Mouse (Mus musculus) C2C12 (cell line): ENCODE results near the gene A830031A19Rik.

ENCODE experiments used
- CEBPB ChIP-seq: IDR thresholded peaks from one replicate; pipeline ENCODE4 v1.6.1; 2011; ENCODE audit warnings: low read depth, mild to moderate bottlenecking, control low read depth, moderate library complexity
- CTCF ChIP-seq: IDR thresholded peaks from one replicate; pipeline ENCODE4 v1.5.1; 2011; ENCODE audit not compliant: control insufficient read depth, insufficient read depth, insufficient read length
- FOSL1 ChIP-seq: IDR thresholded peaks from one replicate; pipeline ENCODE4 v1.8.0; 2011; ENCODE audit warnings: mild to moderate bottlenecking, low read length; ENCODE audit not compliant: poor library complexity, insufficient read depth, severe bottlenecking
- MAX ChIP-seq: IDR thresholded peaks from one replicate; pipeline ENCODE4 v1.6.1; 2011; ENCODE audit warnings: mild to moderate bottlenecking, control low read depth
- MYOD1 ChIP-seq: IDR thresholded peaks from one replicate; pipeline ENCODE4 v1.6.1; 2011; ENCODE audit warnings: low read depth; ENCODE audit not compliant: control insufficient read depth, insufficient read length
- MYOG ChIP-seq: IDR thresholded peaks from one replicate; pipeline ENCODE4 v1.6.1; 2011; ENCODE audit not compliant: control insufficient read depth, insufficient read length; ENCODE audit errors: extremely low read depth
- USF1 ChIP-seq: IDR thresholded peaks from one replicate; pipeline ENCODE4 v1.6.1; 2011; ENCODE audit warnings: low read depth, mild to moderate bottlenecking, control low read depth, moderate library complexity

DNA sequence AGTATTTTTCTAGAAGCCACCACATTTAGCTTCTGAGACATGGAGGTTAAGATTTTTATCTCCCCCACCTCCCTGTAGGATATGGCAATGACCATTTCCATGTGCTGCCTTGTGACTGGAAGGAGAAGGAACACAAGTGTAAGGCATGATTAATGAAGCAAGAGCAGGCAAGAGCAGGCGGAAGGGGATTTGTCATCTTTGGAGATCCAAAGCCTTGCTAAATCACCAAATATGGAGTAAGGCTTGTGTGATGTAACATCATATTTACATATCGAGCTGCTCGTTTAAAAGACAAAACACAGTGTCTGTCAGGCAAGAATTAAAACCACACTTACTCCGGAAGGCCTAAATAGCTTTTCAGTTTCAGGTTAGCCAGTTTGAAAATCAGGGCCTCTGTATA lies 12.2 kb upstream of the A830031A19Rik start:
- TF ChIP-seq CTCF, result no peak
- TF ChIP-seq CEBPB, result no peak
- TF ChIP-seq MAX, result no peak
- TF ChIP-seq USF1, result no peak
- no peak for TF ChIP-seq MYOD1
- TF ChIP-seq MYOG, result no peak
- TF ChIP-seq FOSL1, result no peak
